Mouse (Mus musculus) left cerebral cortex, adult 18-20 months (tissue): ENCODE results near the gene Olfr1461. TPM values are rescaled to one million over a fixed set of nuclear protein-coding genes. Genes with fewer than 3 reads are reported as not detected.

Experiments used
- DNase-seq, 2 experiments: peaks; one replicate each; pipeline ENCODE4 v3.0.0; 2021 to 2022; ENCODE audit warnings: low spot score in 2 of 2, mixed read lengths in 1 of 2
- long read RNA-seq, 2 experiments: library from polyadenylated mRNA; stranded (forward); transcript quantifications; one replicate each; pipeline ENCODE4 v2.0.0; 2021
- total RNA-seq, 2 experiments: library from RNA; stranded (reverse); gene quantifications; 2 replicates each; pipeline ENCODE4 v1.2.3; 2021

Olfr1461 gene
- total RNA-seq = not detected
- long read RNA-seq, experiment 1 = 0 reads
- long read RNA-seq, experiment 2 = 0 reads

DNA sequence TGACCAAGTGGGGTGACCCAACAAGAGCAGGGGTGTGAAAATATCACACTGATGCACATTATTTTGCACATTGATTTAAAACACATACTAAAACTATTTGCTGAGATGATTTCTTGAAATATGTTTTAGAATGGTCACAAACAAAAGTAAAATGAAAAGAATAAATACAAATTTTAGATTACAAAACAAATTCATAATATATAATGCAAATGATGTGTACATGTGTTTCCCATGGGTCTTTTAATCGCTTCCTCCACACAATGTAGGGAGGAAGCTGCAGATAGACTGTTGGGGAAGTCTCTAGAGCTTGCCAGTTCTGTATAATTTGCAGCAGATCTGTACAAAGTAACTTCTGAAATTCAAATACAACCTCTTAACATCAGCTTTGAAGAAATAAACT, at the start of gene Olfr1461:
Olfr1461 (plus strand) TSS at position 301 of the 400 bp plus-strand sequence.
- no peak for DNase-seq

DNA sequence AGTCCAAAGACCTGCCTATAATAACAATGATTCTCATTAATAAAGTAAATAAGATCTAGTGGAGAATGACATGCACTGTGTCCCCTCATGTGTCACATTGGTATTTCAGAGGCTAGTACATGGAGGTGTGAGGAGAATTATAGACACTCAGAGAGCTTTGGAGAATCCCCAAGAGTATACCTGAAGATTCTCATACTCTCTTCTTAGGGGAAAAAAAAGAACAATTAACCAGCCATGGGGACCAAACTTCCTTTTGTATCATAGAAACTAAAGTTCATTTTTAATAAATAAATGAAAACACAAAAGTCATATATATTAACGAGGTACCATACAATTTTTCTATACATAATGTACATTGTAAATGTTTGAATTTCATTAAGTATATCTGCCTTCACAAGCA, 13.4 kb upstream of the Olfr1461 start, which contains the start of gene Olfr1459:
Olfr1459 (minus strand) TSS at position 101 of the 400 bp plus-strand sequence.
- DNase-seq = no peak

DNA sequence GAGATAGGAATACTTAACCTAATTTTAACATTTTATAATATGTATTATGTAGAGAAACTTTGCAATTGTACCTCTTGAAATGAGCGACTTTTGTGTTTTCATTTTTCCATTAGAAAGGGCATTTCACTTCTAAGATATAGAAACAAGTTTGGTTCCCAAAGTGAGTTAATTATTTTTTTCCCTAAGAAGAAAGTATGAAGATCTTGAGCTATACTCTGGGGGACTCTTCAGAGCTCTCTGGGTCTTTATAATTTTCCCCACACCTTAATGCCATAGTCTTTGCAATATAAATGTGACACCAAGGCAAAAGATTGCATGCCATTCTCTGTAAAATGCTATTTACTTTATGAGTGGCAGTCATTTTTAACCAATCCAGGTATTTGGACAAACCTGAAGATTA, 22.6 kb downstream of the Olfr1461 start, which contains the start of gene Olfr1462:
Olfr1462 (plus strand) TSS at position 301 of the 400 bp plus-strand sequence.
- DNase-seq = no peak

Other genes with a start within 250 kb of the Olfr1461 start
- not detected for gene Olfr1448, start 238.6 kb upstream of the Olfr1461 start, total RNA-seq
- gene Olfr1449, start 232.2 kb upstream of the Olfr1461 start, total RNA-seq = not detected
- gene Olfr1450, start 212.7 kb upstream of the Olfr1461 start, total RNA-seq = not detected
- gene Olfr1451, start 168.0 kb upstream of the Olfr1461 start, total RNA-seq = not detected
- not detected for gene Olfr1453, start 134.7 kb upstream of the Olfr1461 start, total RNA-seq
- not detected for gene Olfr1454, start 102.4 kb upstream of the Olfr1461 start, total RNA-seq
- not detected for gene Olfr1457, start 65.1 kb upstream of the Olfr1461 start, total RNA-seq
- not detected for gene Olfr1458, start 56.2 kb upstream of the Olfr1461 start, total RNA-seq
- under 1 TPM; 0.16 to 0.19 TPM for gene Olfr1459, start 13.5 kb upstream of the Olfr1461 start, total RNA-seq
- gene Olfr1462, start 22.7 kb downstream of the Olfr1461 start, total RNA-seq = not detected
- gene Olfr1463, start 68.3 kb downstream of the Olfr1461 start, total RNA-seq = not detected
- gene Olfr1465, start 152.5 kb downstream of the Olfr1461 start, total RNA-seq = not detected
- gene Olfr1466, start 175.9 kb downstream of the Olfr1461 start, total RNA-seq = not detected
- not detected for gene Olfr1467, start 199.2 kb downstream of the Olfr1461 start, total RNA-seq
- not detected for gene Olfr1469, start 244.8 kb downstream of the Olfr1461 start, total RNA-seq